Mouse (Mus musculus) megakaryocyte, embryonic 14.5 days (primary cell): ENCODE measurements at regions not wholly inside any gene's neighbourhood (a gene's known extent, or its start where the extent isn't known, plus 50 kb on each side); places are given as distances from the start of the nearest gene placed in this dataset.

Experiments
- FLI1 ChIP-seq: IDR thresholded peaks from 2 replicates; pipeline ENCODE4 v1.6.1; 2012; ENCODE audit warnings: low read length, inconsistent platforms, mixed read lengths
- GATA1 ChIP-seq: IDR thresholded peaks from 3 replicates; pipeline ENCODE4 v1.6.1; 2012; ENCODE audit warnings: mixed read lengths, low read length, inconsistent platforms, borderline replicate concordance

DNA sequence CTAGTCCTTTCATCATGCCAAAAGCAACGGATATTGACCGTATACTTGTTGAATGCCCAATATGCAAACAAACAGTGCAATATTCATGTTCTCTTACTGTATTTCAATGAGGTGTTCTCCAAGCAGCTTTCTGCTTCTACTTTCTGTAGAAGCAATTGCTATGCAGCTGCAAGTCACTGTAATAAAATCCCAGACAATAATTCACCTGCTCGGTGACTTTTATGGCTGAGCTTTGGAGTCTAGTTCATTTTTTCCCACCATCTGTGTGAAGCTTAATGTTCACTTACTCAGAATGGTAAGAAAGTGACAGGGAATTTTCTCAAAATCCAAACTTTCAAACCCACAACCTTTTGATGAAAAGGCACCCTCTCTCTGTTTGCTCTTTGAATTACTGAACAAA, 252.8 kb downstream of the Arl4a start:
- TF ChIP-seq GATA1 (no peak), FLI1 (no peak)
